Mouse (Mus musculus): ENCODE results near the gene Clk2. TPM values are rescaled to one million over a fixed set of nuclear protein-coding genes. Genes with fewer than 3 reads are reported as not detected.
"Not testable (repeated sequence)": the region's sequence is repeated elsewhere in the genome, so short reads cannot be mapped to it uniquely, and the experiment has no call there.

The Clk2 gene
- polyA plus RNA-seq, 1 experiment from 2014 or later: 32.0 TPM

DNA sequence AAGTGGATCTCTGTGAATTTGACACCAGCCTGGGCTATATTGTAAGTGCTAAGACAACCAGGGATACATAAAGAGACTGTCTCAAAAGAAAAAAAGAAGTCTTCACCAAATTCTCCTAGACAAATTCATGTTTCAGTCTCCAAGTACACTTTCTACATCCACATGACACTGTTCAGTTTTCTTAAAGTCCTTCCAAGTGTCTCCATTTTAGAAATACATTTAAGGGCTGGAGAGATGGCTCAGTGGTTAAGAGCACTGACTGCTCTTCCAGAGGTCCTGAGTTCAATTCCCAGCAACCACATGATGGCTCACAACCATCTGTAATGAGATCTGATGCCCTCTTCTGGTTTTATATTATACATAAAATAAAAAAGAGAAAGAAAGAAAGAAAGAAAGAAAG lies 3.4 kb upstream of the Clk2 start:
- not testable (repeated sequence) for ATAC-seq (replicated peaks; ENCODE audit: low FRiP score); H3K36me3 ChIP-seq; H3K4me3 ChIP-seq (replicated peaks); H3K9me3 ChIP-seq (replicated peaks); H3K4me2 ChIP-seq; H3K27ac ChIP-seq; H3K9ac ChIP-seq
- H3K4me1 ChIP-seq: peaks cover 34% of the 10 kb centered on the region
- peaks cover 15% of the 10 kb centered on the region for H3K27me3 ChIP-seq

DNA sequence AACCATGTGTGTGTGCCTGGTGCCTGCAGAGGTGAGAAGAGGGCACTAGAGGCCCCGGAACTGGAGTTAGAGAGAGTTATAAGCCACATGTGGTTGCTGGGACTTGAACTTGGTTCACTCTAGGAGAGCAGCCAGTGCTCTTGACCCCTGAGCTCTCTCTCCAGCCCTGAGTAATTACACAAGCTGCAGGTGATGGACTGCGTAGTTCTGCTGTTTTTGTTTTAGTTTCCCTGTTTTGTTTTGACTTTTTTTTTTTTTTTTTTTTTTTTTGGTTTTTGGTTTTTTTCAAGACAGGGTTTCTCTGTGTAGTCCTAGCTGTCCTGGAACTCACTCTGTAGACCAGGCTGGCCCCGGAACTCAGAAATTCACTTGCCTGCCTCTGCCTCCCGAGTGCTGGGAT lies 2.8 kb upstream of the Clk2 start:
- H3K9ac ChIP-seq: no peak overlapping the region
- peaks cover 2% of the 10 kb centered on the region for H3K36me3 ChIP-seq
- peaks cover 15% of the 10 kb centered on the region for H3K27me3 ChIP-seq
- WGBS: 81% methylated on average over 4 of the region's 4 CpGs
- H3K27ac ChIP-seq: no peak overlapping the region
- H3K4me2 ChIP-seq: no peak overlapping the region
- no peak overlapping the region for H3K4me3 ChIP-seq (replicated peaks)
- no peak for ATAC-seq (replicated peaks; ENCODE audit: low FRiP score)
- H3K4me1 ChIP-seq: peaks cover 39% of the 10 kb centered on the region
- no peaks in the 10 kb centered on the region for H3K9me3 ChIP-seq (replicated peaks)

DNA sequence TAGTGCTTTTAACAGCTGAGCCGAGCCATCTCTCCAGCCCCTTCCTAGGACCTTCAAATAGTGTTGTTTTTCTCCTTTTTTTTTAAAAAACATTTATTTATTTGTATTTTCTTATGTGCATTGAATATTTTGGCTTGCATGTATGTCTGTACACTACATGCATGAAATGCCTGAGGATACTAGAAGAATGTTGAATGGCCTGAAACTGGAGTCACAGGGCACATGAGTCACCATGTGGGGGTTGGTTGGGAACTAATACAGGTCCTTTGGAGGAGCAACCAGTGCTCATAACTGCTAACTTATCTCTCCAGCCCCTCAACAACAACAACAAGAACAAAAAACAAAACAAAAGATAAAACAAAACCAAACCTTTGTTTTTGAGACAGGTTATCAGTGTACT lies 1.5 kb upstream of the Clk2 start:
- no peak overlapping the region for H3K4me2 ChIP-seq
- peaks cover 13% of the 10 kb centered on the region for H3K27me3 ChIP-seq
- H3K4me3 ChIP-seq (replicated peaks): no peak overlapping the region
- ATAC-seq (replicated peaks; ENCODE audit: low FRiP score): no peak
- WGBS: 64% methylated on average over 1 of the region's 1 CpGs
- peaks cover 14% of the 10 kb centered on the region for H3K36me3 ChIP-seq
- no peak overlapping the region for H3K9ac ChIP-seq
- H3K4me1 ChIP-seq: peaks cover 43% of the 10 kb centered on the region
- H3K27ac ChIP-seq: no peak overlapping the region
- H3K9me3 ChIP-seq (replicated peaks): no peaks in the 10 kb centered on the region

DNA sequence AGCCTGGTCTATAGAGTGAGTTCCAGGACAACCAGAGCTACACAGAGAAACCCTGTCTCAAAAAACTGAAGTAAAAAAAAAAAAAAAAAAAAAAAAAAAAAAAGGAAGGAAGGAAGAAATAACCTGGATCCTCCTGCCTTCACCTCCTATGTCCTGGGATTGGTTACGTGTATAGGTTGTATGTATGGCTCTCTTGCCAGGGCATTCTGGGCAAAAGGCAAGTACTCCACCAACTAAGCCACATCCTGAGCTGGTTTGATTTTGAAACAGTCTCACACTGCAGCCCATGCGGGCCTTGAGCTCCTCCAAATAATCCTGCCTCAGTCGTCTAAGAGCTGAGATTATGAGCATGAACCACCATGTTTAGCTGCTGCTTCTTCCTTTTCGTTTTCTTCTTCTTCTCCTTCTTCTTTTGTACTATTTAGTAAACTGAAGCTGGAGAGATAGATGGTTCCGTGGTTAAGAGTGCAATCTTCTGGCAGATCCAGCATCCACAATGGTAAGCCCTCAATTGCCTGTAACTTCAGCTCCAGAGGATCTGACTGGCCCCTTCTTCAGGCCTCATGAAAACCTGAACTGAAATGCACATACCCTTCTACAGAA lies 851 bp upstream of the Clk2 start:
- peaks cover 43% of the 10 kb centered on the region for H3K4me1 ChIP-seq
- H3K9me3 ChIP-seq (replicated peaks): no peaks in the 10 kb centered on the region
- peak overlapping the region; percentile 99 for H3K27ac ChIP-seq
- peaks cover 21% of the 10 kb centered on the region for H3K36me3 ChIP-seq
- H3K4me2 ChIP-seq: peak overlapping the region; percentile 72
- no peak for ATAC-seq (replicated peaks; ENCODE audit: low FRiP score)
- peak overlapping the region; percentile 92 for H3K4me3 ChIP-seq (replicated peaks)
- 77% methylated on average over 5 of the region's 5 CpGs for WGBS
- H3K9ac ChIP-seq: peak overlapping the region; percentile 95
- H3K27me3 ChIP-seq: peaks cover 7% of the 10 kb centered on the region

DNA sequence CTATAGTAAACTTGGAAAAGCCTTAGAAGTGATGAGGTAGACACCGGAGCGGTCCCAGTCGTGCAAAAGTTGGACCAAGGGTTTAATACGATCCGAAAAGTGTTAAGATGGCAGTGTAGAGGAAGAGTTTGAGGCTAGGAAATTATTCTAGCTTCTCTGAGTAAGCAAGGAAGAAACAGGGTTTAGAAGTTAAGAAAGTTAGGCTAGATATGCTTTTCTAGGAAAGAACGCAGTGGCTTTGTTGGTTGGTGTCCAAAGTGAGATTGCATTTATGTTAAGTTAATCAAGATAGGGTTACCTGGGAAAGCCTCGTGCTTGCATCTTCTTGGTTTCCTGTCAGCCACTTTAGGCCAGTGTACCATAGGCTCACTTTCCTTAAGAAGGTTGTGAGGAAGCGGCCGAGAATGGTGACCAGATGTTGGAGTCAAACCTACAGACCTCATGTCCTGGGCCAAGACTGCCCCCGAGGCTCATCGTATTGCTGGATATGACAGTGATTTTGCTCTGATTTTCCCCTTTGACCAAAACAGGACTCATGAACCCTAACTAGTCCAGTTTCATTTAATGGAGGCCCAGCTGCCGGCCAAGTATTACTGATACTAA lies 774 bp downstream of the Clk2 start:
- Histone ChIP-seq H3K4me3 (replicated peaks) (peak overlapping the region; percentile 92), H3K9ac (peak overlapping the region; percentile 95), H3K36me3 (peaks cover 37% of the 10 kb centered on the region), H3K4me1 (peaks cover 28% of the 10 kb centered on the region), H3K27me3 (no peaks in the 10 kb centered on the region), H3K9me3 (replicated peaks) (no peaks in the 10 kb centered on the region), H3K4me2 (peak overlapping the region; percentile 72), H3K27ac (peak overlapping the region; percentile 99)
- ATAC-seq (replicated peaks; ENCODE audit: low FRiP score): no peak
- WGBS: 16% methylated on average over 12 of the region's 12 CpGs

DNA sequence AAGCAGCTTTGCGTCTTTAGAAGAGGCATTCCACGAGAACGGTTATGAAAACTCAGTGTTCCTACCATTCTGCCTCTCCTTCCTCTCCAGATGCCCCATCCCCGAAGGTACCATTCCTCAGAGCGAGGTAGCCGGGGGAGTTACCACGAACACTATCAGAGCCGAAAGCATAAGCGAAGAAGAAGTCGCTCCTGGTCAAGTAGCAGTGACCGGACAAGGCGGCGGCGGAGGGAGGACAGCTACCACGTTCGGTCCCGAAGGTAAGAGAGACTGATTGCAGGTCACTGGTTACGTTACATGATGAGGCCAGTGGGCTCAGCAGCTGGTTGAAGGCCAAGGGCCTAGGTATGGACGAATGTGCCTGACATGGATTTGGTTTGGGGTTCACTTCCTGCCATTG lies 2.4 kb downstream of the Clk2 start:
- no peak overlapping the region for H3K9ac ChIP-seq
- H3K27ac ChIP-seq: no peak overlapping the region
- H3K27me3 ChIP-seq: no peaks in the 10 kb centered on the region
- WGBS: 85% methylated on average over 19 of the region's 19 CpGs
- H3K9me3 ChIP-seq (replicated peaks): no peaks in the 10 kb centered on the region
- no peak overlapping the region for H3K4me3 ChIP-seq (replicated peaks)
- no peak for ATAC-seq (replicated peaks; ENCODE audit: low FRiP score)
- H3K4me1 ChIP-seq: peaks cover 27% of the 10 kb centered on the region
- no peak overlapping the region for H3K4me2 ChIP-seq
- peaks cover 52% of the 10 kb centered on the region for H3K36me3 ChIP-seq

DNA sequence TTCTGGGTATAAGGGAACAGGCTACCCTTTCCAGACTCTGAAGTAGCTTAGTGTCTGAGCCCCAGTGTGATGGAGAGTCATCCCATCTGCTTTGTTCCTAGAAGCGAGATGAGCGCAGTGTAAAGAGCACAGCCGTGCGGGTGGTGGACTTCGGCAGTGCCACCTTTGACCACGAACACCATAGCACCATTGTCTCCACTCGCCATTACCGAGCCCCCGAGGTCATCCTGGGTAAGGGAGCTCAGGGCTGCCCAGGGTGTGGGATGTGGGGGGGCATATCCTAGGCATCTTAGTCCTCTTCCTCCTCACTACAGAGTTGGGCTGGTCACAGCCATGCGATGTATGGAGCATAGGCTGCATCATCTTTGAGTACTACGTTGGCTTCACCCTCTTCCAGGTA lies 10.2 kb downstream of the Clk2 start:
- H3K4me1 ChIP-seq: peaks cover 20% of the 10 kb centered on the region
- H3K9me3 ChIP-seq (replicated peaks): no peaks in the 10 kb centered on the region
- 95% methylated on average over 11 of the region's 11 CpGs for WGBS
- no peaks in the 10 kb centered on the region for H3K27me3 ChIP-seq
- no peak overlapping the region for H3K9ac ChIP-seq
- no peak overlapping the region for H3K27ac ChIP-seq
- peaks cover 79% of the 10 kb centered on the region for H3K36me3 ChIP-seq
- no peak overlapping the region for H3K4me3 ChIP-seq (replicated peaks)
- no peak for ATAC-seq (replicated peaks; ENCODE audit: low FRiP score)
- H3K4me2 ChIP-seq: no peak overlapping the region

DNA sequence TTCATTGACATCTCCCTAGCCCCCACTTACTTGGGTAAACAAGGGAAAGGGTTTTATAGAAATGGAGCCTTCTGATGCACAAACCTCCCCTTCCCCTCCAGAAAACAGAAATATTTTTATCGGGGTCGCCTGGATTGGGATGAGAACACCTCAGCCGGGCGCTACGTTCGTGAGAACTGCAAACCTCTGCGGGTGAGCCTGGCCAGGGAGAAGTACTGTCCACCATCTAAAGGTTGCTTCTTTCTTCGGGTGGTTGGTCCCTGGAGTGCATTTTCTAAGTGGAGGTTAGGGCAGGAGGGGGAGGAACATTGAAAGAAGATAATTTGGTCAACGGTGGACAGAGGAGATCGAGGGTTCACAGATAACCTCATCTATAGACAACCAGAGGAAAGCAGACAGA lies 10.9 kb downstream of the Clk2 start:
- Histone ChIP-seq H3K27ac (no peak overlapping the region), H3K9me3 (replicated peaks) (no peaks in the 10 kb centered on the region), H3K4me3 (replicated peaks) (no peak overlapping the region), H3K36me3 (peaks cover 79% of the 10 kb centered on the region), H3K27me3 (no peaks in the 10 kb centered on the region), H3K4me1 (peaks cover 20% of the 10 kb centered on the region), H3K4me2 (no peak overlapping the region), H3K9ac (no peak overlapping the region)
- ATAC-seq (replicated peaks; ENCODE audit: low FRiP score): no peak
- WGBS: 94% methylated on average over 10 of the region's 10 CpGs

DNA sequence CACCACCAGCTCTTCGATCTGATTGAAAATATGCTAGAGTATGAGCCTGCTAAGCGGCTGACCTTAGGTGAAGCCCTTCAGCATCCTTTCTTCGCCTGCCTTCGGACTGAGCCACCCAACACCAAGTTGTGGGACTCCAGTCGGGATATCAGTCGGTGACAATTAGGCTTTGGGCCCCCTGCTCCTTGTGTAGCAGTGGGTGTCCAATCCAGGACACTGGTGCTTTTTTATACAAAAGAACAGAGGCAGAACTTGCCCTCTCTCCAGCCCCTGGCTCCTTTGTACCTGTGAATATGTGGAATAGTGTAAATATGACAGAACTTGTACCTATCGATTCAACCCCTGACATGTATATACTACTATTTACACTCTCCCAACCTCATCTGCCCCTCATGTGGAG lies 11.8 kb downstream of the Clk2 start:
- no peak overlapping the region for H3K9ac ChIP-seq
- no peaks in the 10 kb centered on the region for H3K27me3 ChIP-seq
- no peak overlapping the region for H3K4me3 ChIP-seq (replicated peaks)
- 82% methylated on average over 7 of the region's 7 CpGs for WGBS
- no peaks in the 10 kb centered on the region for H3K9me3 ChIP-seq (replicated peaks)
- ATAC-seq (replicated peaks; ENCODE audit: low FRiP score): no peak
- H3K27ac ChIP-seq: peak overlapping the region; percentile 30; the same call in 1 of the 2 replicates
- peaks cover 79% of the 10 kb centered on the region for H3K36me3 ChIP-seq
- no peak overlapping the region for H3K4me2 ChIP-seq
- H3K4me1 ChIP-seq: peaks cover 20% of the 10 kb centered on the region

DNA sequence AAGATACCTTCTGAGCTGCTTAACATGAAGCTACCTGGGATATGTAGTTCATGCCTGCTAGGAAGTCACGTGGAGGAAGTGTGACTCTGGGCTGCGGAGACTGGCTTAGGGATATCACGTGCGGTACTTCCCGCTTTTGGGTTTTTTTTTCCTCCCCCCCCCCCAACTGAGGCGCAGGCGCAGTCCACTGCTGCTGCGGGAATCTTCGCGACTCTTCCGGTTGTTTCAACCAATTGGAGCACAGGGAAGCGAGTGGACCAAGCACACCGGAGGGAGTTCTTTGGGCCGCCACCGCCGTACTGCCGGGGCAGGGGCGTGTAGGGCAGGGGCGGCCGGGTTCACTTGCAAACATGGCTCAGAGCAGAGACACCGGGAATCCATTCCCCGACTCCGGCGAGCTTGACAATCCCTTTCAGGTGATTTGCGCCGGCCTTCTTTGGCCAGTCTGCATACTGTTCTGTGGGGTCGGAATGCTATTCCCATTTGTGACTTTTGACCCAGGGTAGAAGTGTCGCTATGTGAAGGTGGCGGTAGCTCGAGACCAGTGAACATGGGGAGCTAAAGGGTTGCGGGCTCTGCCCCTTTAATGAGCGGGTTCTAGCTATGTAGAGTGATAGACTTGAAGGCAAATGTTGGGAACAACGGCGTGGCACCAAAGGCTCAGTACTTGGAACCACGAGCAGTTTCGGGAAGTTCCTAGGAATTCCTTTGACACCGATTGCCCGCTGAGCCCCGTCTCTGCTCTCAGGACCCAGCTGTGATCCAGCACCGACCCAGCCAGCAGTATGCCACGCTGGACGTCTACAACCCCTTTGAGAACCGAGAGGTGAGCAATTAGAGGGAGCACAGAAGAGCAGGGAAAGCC lies 12.9 kb downstream of the Clk2 start, which contains the start of gene Scamp3:
Scamp3 (plus strand) TSS at position 232 of the 865 bp plus-strand sequence.
- Histone ChIP-seq H3K27ac (peak within 1 kb of the TSS; percentile 88), H3K27me3 (no peaks in the 10 kb centered on the region), H3K9me3 (replicated peaks) (no peaks in the 10 kb centered on the region), H3K4me1 (peaks cover 24% of the 10 kb centered on the region), H3K4me2 (peak within 1 kb of the TSS; percentile 88), H3K9ac (peak within 1 kb of the TSS; percentile 81), H3K36me3 (peaks cover 79% of the 10 kb centered on the region), H3K4me3 (replicated peaks) (peak within 1 kb of the TSS; percentile 87)
- peak; percentile 95 for ATAC-seq (replicated peaks; ENCODE audit: low FRiP score)
- WGBS: under 1% methylated on average over 43 of the region's 43 CpGs

DNA sequence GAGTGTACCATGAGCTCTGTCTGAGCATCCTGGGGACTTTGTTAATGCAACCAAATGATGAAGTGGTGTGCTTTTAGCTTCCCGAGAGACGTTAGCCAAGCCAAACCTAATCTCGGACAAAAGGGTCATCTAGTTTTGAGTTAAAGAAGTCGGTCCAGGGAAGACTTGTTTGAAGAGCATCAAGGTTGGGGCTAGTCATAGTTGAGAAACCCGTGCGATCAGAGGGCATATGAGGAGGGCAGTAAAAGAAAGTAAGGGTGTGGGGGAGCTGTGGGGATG lies 13.5 kb downstream of the Clk2 start:
- peak overlapping the region; percentile 88 for H3K27ac ChIP-seq
- ATAC-seq (replicated peaks; ENCODE audit: low FRiP score): no peak
- peaks cover 73% of the 10 kb centered on the region for H3K36me3 ChIP-seq
- peak overlapping the region; percentile 88 for H3K4me2 ChIP-seq
- H3K9me3 ChIP-seq (replicated peaks): no peaks in the 10 kb centered on the region
- H3K4me3 ChIP-seq (replicated peaks): peak overlapping the region; percentile 87
- H3K4me1 ChIP-seq: peaks cover 28% of the 10 kb centered on the region
- H3K27me3 ChIP-seq: no peaks in the 10 kb centered on the region
- H3K9ac ChIP-seq: peak overlapping the region; percentile 81
- WGBS: 3% methylated on average over 6 of the region's 6 CpGs

DNA sequence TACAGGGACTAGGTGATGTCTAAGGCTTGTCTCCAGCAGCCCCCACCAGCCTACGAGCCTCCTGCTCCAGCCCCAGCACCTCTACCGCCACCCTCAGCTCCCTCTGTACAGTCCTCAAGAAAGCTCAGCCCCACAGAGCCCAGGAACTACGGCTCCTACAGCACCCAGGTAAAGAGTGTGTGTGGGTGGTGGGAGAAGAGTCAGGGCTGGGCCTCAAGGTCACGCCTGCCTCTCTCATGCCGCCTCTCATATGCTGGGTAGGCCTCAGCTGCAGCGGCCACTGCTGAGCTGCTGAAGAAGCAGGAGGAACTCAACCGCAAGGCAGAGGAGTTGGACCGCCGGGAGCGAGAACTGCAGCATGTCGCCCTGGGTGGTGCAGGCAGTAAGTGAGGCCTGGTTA lies 14.5 kb downstream of the Clk2 start:
- no peak for ATAC-seq (replicated peaks; ENCODE audit: low FRiP score)
- Histone ChIP-seq H3K4me2 (peak overlapping the region; percentile 88; the same call in 1 of the 2 replicates), H3K27ac (no peak overlapping the region), H3K4me1 (peaks cover 36% of the 10 kb centered on the region), H3K27me3 (no peaks in the 10 kb centered on the region), H3K9me3 (replicated peaks) (no peaks in the 10 kb centered on the region), H3K9ac (no peak overlapping the region), H3K36me3 (peaks cover 63% of the 10 kb centered on the region), H3K4me3 (replicated peaks) (no peak overlapping the region)
- 92% methylated on average over 11 of the region's 11 CpGs for WGBS
